Mouse (Mus musculus) Patski (cell line): ENCODE results near the gene Scrt2. TPM values are rescaled to one million over a fixed set of nuclear protein-coding genes. Genes with fewer than 3 reads are reported as not detected.

ENCODE experiments used
- ATAC-seq: fragments of 100-300 bp; one replicate; pipeline ENCODE4 v1.8.0; 2021
- CTCF ChIA-PET: fragments of 350-600 bp; sonication (Branson Sonifier 250); formaldehyde crosslinking; loops from one replicate; lab custom pipeline; 2022; ENCODE audit warnings: inconsistent platforms; lab: Charles Lee
- POLR2A ChIA-PET: fragments of 350-600 bp; sonication (Branson Sonifier 250); formaldehyde crosslinking; loops from one replicate; lab custom pipeline; 2022; ENCODE audit warnings: antibody characterized with exemption, inconsistent platforms; lab: Charles Lee
- DNase-seq: peaks from one replicate; pipeline ENCODE4 v3.0.0-alpha.2; 2011; ENCODE audit warnings: low read depth, low spot score
- H3K27me3 ChIP-seq: fragments of 371-371 bp; one replicate; pipeline ENCODE4 v1.5.1; 2021
- CTCF ChIP-seq: fragments of 100-300 bp; IDR thresholded peaks from one replicate; pipeline ENCODE4 v1.5.1; 2021
- in situ Hi-C: fragments of 300-500 bp; cut with MboI; formaldehyde crosslinking; loops from 3 replicates; pipeline ENCODE4 v1.11.1; 2018; ENCODE audit warnings: low pct_unique_long_range_greater_than_20kb, mixed read lengths
- polyA plus RNA-seq: library from polyadenylated mRNA; unstranded; gene quantifications from one replicate; pipeline ENCODE4 v1.2.3, GENCODE M21; 2021

Scrt2 gene
- polyA plus RNA-seq, 1 experiment from 2014 or later: not detected

- POLR2A ChIA-PET: interaction anchor here (0.6 to 0.7 kb wide), 2 partner anchors 120 to 262 kb away, joined by 3 to 4 read pairs; no protein-coding TSS in a partner anchor
- ATAC-seq: no peak
- in situ Hi-C loops: loop anchor here (5.0 kb wide), 1 partner anchor 241 kb away; no protein-coding TSS in a partner anchor
- CTCF ChIA-PET: no interaction called here
- TF ChIP-seq CTCF: no peak
- no peak for DNase-seq
- no peaks in the 10 kb centered on the region for H3K27me3 ChIP-seq
Measured at GRCm38 (mm10) chr2:152106225-152106595, 24.9 kb downstream of the Scrt2 start.

GRCm38 (mm10) chr2:152106597-152106996 lies 25.3 kb downstream of the Scrt2 start:
- in situ Hi-C loops: loop anchor here (5.0 kb wide), 1 partner anchor 241 kb away; no protein-coding TSS in a partner anchor
- CTCF ChIA-PET: interaction anchor here (1.2 to 1.3 kb wide), 2 partner anchors 18 to 232 kb away, joined by 3 read pairs; no protein-coding TSS in a partner anchor
- POLR2A ChIA-PET: interaction anchor here (0.7 kb wide), 1 partner anchor 261 kb away, joined by 4 read pairs; no protein-coding TSS in a partner anchor
- DNase-seq: no peak
- no peak for TF ChIP-seq CTCF
- no peaks in the 10 kb centered on the region for H3K27me3 ChIP-seq
- no peak for ATAC-seq

- no peak for TF ChIP-seq CTCF
- in situ Hi-C loops: loop anchor here (5.0 kb wide), 1 partner anchor 239 kb away; no protein-coding TSS in a partner anchor
- POLR2A ChIA-PET: no interaction called here
- no peaks in the 10 kb centered on the region for H3K27me3 ChIP-seq
- ATAC-seq (no peak), DNase-seq (no peak)
- CTCF ChIA-PET: interaction anchor here (1.0 to 1.5 kb wide), 3 partner anchors 136 to 235 kb away, joined by 3 read pairs; partner anchors contain the start of gene Trib3
Measured at GRCm38 (mm10) chr2:152108702-152109101, 27.4 kb downstream of the Scrt2 start.

GRCm38 (mm10) chr2:152109386-152109785 lies 28.1 kb downstream of the Scrt2 start:
- no peak for DNase-seq
- POLR2A ChIA-PET: no interaction called here
- in situ Hi-C loops: loop anchor here (5.0 kb wide), 1 partner anchor 238 kb away; no protein-coding TSS in a partner anchor
- no peaks in the 10 kb centered on the region for H3K27me3 ChIP-seq
- no peak for TF ChIP-seq CTCF
- CTCF ChIA-PET: interaction anchor here (1.0 to 1.5 kb wide), 4 partner anchors 88 to 234 kb away, joined by 3 read pairs; partner anchors contain the start of gene Trib3
- no peak for ATAC-seq

GRCm38 (mm10) chr2:152111311-152111710 lies 30.0 kb downstream of the Scrt2 start:
- ChIA-PET POLR2A (interaction anchor here (1.4 kb wide), 1 partner anchor 24 kb away, joined by 3 read pairs; no protein-coding TSS in a partner anchor), CTCF (interaction anchor here (0.6 to 3.4 kb wide), 12 partner anchors 8 to 232 kb away, joined by 3 to 13 read pairs (median 4); no protein-coding TSS in a partner anchor)
- DNase-seq: no peak
- peaks cover 3% of the 10 kb centered on the region for H3K27me3 ChIP-seq
- in situ Hi-C loops: no loop called here
- TF ChIP-seq CTCF: no peak
- ATAC-seq: no peak

- in situ Hi-C loops: no loop called here
- peak; percentile 78 for ATAC-seq
- peaks cover 3% of the 10 kb centered on the region for H3K27me3 ChIP-seq
- DNase-seq: no peak
- ChIA-PET CTCF (interaction anchor here (0.6 to 3.4 kb wide), 15 partner anchors 9 to 231 kb away, joined by 3 to 13 read pairs (median 4); no protein-coding TSS in a partner anchor), POLR2A (no interaction called here)
- no peak for TF ChIP-seq CTCF
Measured at GRCm38 (mm10) chr2:152111920-152112319, 30.6 kb downstream of the Scrt2 start.

- DNase-seq: no peak
- ChIA-PET CTCF (interaction anchor here (0.8 to 3.4 kb wide), 11 partner anchors 9 to 183 kb away, joined by 3 to 13 read pairs (median 4); no protein-coding TSS in a partner anchor), POLR2A (no interaction called here)
- in situ Hi-C loops: no loop called here
- H3K27me3 ChIP-seq: peaks cover 3% of the 10 kb centered on the region
- ATAC-seq: no peak
- no peak for TF ChIP-seq CTCF
Measured at GRCm38 (mm10) chr2:152112490-152112889, 31.2 kb downstream of the Scrt2 start.

GRCm38 (mm10) chr2:152112970-152113369 lies 31.6 kb downstream of the Scrt2 start:
- ChIA-PET POLR2A (no interaction called here), CTCF (interaction anchor here (1.4 to 3.4 kb wide), 4 partner anchors 24 to 81 kb away, joined by 4 to 13 read pairs (median 4); no protein-coding TSS in a partner anchor)
- peaks cover 3% of the 10 kb centered on the region for H3K27me3 ChIP-seq
- no peak for TF ChIP-seq CTCF
- in situ Hi-C loops: no loop called here
- ATAC-seq (no peak), DNase-seq (no peak)

GRCm38 (mm10) chr2:152114057-152114975 lies 33.0 kb downstream of the Scrt2 start:
- no peak for TF ChIP-seq CTCF
- ChIA-PET POLR2A (interaction anchor here (0.6 kb wide), 1 partner anchor 25 kb away, joined by 3 read pairs; no protein-coding TSS in a partner anchor), CTCF (no interaction called here)
- ATAC-seq: no peak
- DNase-seq: no peak
- peaks cover 6% of the 10 kb centered on the region for H3K27me3 ChIP-seq
- in situ Hi-C loops: no loop called here

- in situ Hi-C loops: loop anchor here (5.0 kb wide), 1 partner anchor 80 kb away; no protein-coding TSS in a partner anchor
- H3K27me3 ChIP-seq: peaks cover 26% of the 10 kb centered on the region
- POLR2A ChIA-PET: no interaction called here
- DNase-seq (no peak), ATAC-seq (no peak)
- CTCF ChIA-PET: no interaction called here
- TF ChIP-seq CTCF: no peak
Measured at GRCm38 (mm10) chr2:152117694-152118093, 36.4 kb downstream of the Scrt2 start.
